Mouse (Mus musculus): ENCODE measurements at regions not wholly inside any gene's neighbourhood (a gene's known extent, or its start where the extent isn't known, plus 50 kb on each side); places are given as distances from the start of the nearest gene placed in this dataset.

- TF ChIP-seq POLR2A (IDR thresholded peaks at IDR 0.05; ENCODE audit: borderline replicate concordance, extremely low read depth, insufficient read depth, insufficient read length, poor library complexity, severe bottlenecking) (no peak), CTCF (IDR thresholded peaks at IDR 0.05; ENCODE audit: borderline replicate concordance, extremely low read depth, insufficient read depth, insufficient read length) (no peak)
Observed at GRCm38 (mm10) chr1:96061335-96061734, 394.0 kb upstream of the St8sia4 start.

All from brain, embryonic 14.5 days (tissue).